Mouse (Mus musculus) spleen, embryonic (tissue): Measurements from ENCODE around the gene Gadd45a.

Source experiments
- CTCF ChIA-PET: fragments of 350-600 bp; sonication (Branson Sonifier 250); formaldehyde crosslinking; loops from one replicate; lab custom pipeline; 2022; lab: Charles Lee

Gadd45a gene

GRCm38 (mm10) chr6:67048880-67049694, 11.8 kb upstream of the Gadd45a start:
- CTCF ChIA-PET: no interaction called here

GRCm38 (mm10) chr6:67048052-67048691, 10.9 kb upstream of the Gadd45a start:
- CTCF ChIA-PET: no interaction called here

DNA sequence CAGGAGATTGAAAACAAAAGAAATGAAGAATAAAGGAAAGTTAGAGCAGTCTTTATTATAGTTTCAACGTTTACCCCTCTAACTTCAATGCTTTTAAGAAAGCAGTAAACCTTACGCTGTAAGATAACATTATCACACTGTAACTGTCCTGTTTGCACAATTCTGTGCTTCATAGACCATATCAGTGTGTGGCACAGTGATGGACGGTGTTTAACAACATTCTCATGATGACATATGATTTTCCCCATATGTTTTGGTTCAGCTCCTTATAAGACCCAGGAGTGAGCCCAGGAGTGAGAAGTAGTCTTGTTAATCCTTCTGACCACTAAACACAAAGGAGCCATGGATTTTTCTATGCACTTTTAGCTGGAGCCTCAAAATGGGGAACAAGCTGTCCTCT, 9.7 kb upstream of the Gadd45a start:
- CTCF ChIA-PET: no interaction called here

- CTCF ChIA-PET: no interaction called here
Observed at GRCm38 (mm10) chr6:67045424-67045823, 8.2 kb upstream of the Gadd45a start.

GRCm38 (mm10) chr6:67040904-67041410, 3.7 kb upstream of the Gadd45a start:
- CTCF ChIA-PET: interaction anchor here (1.2 kb wide), 1 partner anchor 118 kb away, joined by 3 read pairs; no protein-coding TSS in a partner anchor

DNA sequence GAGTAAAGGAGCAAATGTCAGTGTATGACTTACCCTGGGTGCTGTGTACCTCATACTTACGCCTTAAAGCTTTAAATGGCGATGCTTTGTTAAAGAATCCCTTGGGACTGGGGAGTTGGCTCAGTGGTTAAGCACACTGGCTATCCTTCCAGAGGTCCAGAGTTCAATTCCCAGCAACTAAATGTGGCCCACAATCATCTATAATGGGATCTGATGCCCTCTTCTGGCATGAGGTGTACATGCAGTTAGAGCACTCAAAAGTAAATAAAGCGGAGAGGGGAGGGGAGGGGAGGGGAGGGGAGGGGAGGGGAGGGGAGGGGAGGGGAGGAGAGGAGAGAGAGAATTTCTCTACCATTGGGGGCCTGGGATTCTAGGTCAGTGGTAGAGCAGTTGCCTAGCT, 1.7 kb upstream of the Gadd45a start:
- CTCF ChIA-PET: interaction anchor here (0.6 to 0.7 kb wide), 3 partner anchors 26 to 192 kb away, joined by 3 to 6 read pairs (median 4); no protein-coding TSS in a partner anchor

GRCm38 (mm10) chr6:67036356-67036811, 873 bp downstream of the Gadd45a start:
- CTCF ChIA-PET: interaction anchor here (0.5 to 1.4 kb wide), 2 partner anchors 106 to 410 kb away, joined by 3 to 9 read pairs; no protein-coding TSS in a partner anchor

- CTCF ChIA-PET: interaction anchor here (0.5 to 0.8 kb wide), 2 partner anchors 69 to 411 kb away, joined by 9 to 12 read pairs; no protein-coding TSS in a partner anchor
Observed at GRCm38 (mm10) chr6:67035388-67036299, 1.6 kb downstream of the Gadd45a start.

- CTCF ChIA-PET: interaction anchor here (0.8 kb wide), 1 partner anchor 68 kb away, joined by 12 read pairs; no protein-coding TSS in a partner anchor
Observed at GRCm38 (mm10) chr6:67034331-67035130, 2.7 kb downstream of the Gadd45a start.

DNA sequence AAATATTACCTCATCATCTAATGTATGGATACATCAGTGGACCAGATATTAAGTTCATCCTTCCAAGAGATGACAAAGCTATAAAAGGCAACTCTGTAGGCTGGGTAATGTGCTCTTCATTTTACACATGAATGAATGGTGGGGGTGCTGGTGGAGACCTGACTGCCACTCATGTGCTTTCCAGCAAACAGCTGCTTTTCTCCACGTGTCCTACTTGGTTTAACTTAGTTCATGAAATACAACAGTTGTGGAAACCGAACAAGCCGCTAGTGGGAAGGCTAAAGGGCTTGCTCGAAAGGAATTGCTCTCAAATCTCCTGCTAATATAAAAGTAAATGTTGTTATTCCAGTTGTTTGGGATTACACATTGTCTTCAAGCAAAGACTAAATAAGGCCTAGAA, 3.7 kb downstream of the Gadd45a start:
- CTCF ChIA-PET: interaction anchor here (0.6 kb wide), 1 partner anchor 102 kb away, joined by 7 read pairs; no protein-coding TSS in a partner anchor

GRCm38 (mm10) chr6:67032972-67033371, 4.3 kb downstream of the Gadd45a start:
- CTCF ChIA-PET: interaction anchor here (0.6 to 0.7 kb wide), 3 partner anchors 65 to 112 kb away, joined by 7 to 15 read pairs (median 7); no protein-coding TSS in a partner anchor

DNA sequence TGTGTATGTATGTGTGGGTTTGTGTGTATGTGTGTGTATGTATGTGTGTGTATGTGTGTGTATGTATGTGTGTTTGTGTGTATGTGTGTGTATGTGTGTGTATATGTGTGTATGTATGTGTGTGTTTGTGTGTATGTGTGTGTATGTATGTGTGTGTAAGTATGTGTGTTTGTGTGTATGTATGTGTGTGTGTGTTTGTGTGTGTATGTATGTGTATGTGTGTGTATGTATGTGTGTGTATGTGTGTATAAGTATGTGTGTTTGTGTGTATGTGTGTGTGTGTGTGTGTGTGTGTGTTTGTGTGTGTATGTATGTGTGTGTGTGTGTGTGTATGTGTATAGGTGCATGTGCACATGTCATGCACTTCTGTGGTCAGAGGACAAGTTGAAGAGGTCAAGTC, 4.7 kb downstream of the Gadd45a start:
- CTCF ChIA-PET: interaction anchor here (0.7 kb wide), 2 partner anchors 65 to 112 kb away, joined by 7 to 15 read pairs; no protein-coding TSS in a partner anchor

DNA sequence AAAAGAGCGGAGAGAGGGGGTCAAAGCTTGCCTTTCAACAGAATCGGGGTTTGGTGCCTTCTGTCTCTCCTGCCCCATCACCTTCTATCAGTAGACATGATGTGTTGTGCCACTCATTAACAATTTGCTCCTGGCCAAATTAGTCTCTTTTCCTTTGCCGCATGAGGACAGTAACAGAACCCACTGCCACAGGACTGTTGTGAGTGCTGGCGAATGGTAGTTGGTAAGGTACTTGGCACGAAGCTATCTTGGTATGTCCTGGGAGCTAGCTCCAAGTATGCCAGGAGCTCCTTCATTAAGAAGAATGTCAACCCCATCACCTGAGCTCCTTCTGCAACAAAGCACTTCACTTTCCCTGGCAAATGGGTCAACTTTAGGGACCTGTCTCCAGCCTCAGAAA, 6.4 kb downstream of the Gadd45a start:
- CTCF ChIA-PET: no interaction called here

DNA sequence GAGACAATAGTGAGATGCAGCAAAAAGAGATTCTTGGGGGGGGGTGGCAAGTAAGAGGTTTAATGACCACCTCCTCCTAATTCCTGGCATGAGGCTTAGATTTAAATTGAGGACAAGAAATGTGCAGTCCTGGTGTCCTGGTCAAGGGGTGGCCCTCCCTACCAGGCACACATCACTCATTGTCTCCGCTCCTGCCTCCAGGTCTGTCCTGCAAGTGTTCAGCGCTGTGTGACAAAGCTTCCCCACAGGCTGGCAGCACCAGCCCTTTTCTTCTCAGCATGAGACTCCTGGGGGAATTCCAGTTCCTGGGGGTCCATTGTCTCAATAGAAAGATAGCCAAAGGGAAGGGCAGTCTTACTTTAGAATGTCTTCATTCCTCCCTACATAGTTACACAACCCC, 6.8 kb downstream of the Gadd45a start:
- CTCF ChIA-PET: no interaction called here

GRCm38 (mm10) chr6:67029987-67030386, 7.3 kb downstream of the Gadd45a start:
- CTCF ChIA-PET: no interaction called here

DNA sequence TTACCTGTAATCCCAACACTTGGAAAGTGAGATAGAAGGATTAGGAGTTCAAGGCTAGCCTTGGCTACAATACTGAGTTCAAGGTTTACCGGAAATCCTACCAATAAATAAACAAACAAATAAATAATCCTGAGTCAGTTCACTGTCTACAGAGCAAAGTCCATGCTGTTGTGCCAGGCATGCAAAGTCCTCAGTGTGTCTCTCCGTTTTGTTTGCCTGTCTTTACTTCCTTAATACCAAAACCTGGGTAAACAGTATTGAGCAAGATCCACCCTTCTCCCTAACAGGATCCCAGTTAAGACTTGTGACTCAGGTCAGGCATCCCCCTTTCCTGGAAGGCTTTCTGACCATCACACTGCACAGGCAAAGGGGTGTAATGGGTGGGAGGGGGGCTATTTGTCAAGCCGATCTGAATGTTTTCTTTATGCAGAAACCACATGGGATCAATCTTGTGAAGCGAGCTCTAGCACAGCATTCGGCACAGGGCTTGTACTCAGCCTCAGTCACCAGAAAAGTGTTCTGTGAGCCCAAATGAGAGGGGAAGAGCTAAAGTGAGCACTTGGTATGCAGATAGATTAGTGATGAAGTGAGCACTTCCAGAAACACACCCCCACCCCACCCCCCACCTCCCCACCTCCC, 7.8 kb downstream of the Gadd45a start:
- CTCF ChIA-PET: no interaction called here

DNA sequence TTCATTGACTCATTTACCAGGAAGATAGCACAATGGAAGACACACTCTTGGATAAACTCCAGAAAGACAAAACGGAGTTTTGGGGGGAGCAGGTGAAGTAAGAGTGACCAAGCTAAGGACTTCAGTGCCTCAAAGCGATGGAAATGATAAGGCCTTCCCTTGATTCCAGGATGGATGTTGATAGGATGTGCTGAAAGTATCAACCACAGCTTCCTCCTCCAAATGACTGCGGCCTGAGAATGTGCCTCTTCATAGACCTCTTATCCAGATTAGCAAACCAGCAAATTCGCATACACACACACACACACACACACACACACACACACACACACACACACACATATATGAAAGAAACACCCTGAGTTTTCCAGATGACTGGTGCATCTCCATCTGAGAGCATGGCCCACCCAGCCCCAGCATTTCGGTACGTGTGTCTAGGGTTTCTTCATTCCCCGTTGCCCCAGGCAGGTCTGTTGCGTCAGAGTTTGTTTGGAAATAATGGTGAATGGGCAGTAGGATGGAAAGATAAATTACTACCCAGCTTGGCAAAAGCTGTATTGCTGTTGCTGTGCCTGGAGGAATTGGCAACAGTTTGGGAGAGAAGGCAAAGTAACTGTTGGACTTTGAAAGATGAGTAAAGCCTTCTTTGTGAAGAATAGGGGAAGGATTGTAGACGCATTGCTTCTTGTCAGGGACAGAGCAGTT, 9.7 kb downstream of the Gadd45a start:
- CTCF ChIA-PET: no interaction called here

DNA sequence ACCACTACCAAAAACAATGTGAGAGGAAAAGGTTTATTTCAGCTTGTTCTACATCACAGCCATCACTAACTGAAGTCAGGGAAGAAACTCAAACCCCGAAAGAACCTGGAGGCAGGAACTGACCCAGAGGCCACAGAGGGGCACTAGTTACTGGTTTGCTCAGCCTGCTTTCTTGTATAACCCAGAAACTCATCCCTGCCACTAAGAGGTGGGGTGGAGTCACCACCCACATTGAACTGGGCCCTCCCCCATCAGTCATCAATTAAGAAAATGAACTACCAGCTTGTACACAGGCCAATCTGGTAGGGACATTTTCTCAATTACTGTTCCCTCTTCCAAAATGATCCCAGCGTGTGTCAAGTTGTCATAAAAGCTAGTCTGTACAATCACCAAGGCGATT, 10.6 kb downstream of the Gadd45a start:
- CTCF ChIA-PET: no interaction called here

GRCm38 (mm10) chr6:67023729-67024128, 13.5 kb downstream of the Gadd45a start:
- CTCF ChIA-PET: no interaction called here
